Mouse (Mus musculus) layer of hippocampus, adult 18-20 months (tissue): Measurements from ENCODE around the gene Gramd4. TPM values are rescaled to one million over a fixed set of nuclear protein-coding genes. Genes with fewer than 3 reads are reported as not detected.
"Not testable (repeated sequence)": the region's sequence is repeated elsewhere in the genome, so short reads cannot be mapped to it uniquely, and the experiment has no call there.

ENCODE experiments used
- DNase-seq, 2 experiments: peaks; one replicate each; pipeline ENCODE4 v3.0.0; 2022; ENCODE audit warnings: low spot score in 2 of 2
- total RNA-seq, 2 experiments: library from RNA; stranded (reverse); gene quantifications; 2 replicates each; pipeline ENCODE4 v1.2.3; 2021

Gene Gramd4
- total RNA-seq, 2 experiments from 2014 or later: 30.7 to 34.5 TPM

DNA sequence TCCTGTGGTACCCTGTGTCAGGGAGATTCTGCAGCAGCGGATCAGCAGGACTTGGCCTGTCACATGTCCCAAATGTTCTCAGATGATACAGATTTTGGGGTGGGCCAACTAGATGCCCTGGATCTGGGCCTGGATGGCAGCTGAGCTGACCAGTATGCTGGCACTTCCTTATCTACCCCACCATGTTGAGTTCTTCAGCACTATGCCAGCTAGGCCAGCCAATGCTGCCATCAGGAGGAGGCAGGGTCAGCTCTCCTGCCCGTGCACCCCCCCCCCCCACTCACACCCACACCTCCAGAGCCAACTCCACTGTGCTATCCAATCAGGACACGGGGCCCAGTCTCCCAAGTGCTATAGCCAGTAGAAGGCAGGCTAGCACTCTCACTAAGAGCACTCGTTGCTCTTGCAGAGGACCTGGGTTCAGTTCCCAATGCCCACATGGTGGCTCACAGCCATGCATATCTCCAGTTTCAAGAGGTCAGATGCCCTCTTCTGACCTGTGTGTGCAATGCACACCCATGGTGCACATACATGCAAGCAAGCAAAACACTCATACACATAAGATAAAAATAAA, 7.2 kb upstream of the Gramd4 start:
- DNase-seq: no peak

DNA sequence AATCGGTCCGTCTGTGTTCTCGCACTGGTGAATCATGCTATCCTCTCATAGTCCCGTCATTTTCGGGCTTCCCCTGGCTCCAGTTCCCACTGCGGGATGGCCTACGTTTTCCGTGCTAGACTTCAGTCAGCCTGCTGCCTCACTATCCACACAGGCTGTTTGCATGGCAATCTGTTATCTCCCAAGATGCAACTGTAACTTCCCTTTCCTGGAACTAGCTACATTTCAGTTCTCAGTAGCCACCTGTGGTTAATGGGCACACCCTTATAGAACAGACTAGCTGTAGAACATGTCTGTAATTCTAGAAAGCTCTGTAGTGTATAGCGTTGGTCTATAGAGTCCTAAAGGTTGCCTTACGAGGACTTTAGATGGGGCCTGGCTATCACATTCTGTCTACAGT, 6.3 kb upstream of the Gramd4 start:
- DNase-seq: peak in 1 of 2 experiments; percentile 53

DNA sequence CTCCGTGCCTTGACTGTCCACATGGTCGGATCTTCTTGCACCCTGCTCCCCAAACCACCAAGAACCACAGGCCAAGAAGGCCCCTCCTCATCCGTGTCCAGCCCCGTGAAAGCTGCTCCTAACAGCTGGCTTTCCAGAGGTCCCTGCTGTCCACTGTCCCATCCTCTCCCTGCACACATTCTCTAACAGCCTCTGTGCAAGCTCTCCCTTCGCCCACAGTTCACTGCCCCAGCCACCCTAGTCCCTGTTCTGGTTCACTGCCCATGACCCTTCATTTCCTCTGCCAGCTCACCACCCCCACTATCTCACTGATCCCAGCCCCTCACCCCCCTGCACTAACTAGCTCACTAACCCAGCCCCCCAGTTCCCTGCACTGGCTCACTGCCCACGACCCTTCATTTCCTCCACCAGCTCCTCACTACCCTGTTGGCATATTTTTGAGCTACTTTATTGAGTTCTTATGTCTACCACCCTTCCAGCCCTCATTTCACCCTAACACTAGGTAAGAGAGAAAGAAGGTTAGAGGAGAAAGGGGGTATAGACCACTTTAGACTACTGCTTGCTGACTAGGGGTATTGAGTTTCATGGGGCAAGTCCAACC, 5.5 kb upstream of the Gramd4 start:
- no peak for DNase-seq

DNA sequence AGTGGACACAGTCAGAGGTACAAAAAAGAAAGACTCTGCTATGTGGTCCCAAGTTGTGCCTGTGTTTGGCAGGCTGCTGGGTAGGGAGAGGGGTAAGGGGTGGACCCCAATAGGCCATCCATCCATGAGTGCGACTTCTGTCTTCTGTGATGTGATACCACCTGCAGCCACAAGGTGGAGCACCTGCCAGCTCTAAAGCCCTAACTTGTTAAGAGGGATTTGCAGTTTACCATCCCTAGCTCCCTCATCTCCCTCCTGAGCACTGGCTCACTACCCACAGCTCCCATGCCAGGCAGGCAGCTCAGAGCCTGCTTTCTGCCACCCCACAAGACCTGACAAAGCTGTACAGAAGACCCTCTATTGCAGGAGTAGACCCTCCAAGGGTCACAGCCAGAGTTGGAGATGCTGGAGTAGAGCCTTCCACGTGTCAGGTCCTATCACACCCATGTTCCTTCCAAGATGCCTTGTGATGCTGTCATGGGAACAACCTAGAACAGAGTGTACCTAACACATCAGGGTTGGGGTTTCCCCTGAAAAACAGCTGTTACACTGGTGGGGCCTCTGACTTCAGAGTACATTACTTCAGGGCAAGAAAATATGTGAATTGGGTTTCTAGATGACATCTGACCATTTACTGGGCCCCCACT, 3.5 kb upstream of the Gramd4 start:
- peak; percentile 50 to 90 for DNase-seq

DNA sequence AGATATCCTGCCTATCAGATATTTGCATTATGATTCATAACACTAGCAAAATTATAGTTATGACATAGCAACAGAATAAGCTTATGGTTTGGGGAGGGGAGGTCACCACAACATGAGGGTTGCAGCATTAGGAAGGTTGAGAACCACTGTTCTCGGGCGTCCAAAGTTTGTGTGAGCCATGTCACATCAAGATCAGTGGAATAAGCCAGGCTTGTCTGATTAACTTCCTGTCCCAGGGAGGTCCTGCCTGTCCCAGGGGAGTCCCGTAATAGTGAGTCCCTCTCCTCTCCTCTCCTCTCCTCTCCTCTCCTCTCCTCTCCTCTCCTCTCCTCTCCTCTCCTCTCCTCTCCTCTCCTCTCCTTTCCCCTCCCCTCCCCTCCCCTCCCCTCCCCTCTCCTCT, 2.6 kb upstream of the Gramd4 start:
- DNase-seq: not testable (repeated sequence)

DNA sequence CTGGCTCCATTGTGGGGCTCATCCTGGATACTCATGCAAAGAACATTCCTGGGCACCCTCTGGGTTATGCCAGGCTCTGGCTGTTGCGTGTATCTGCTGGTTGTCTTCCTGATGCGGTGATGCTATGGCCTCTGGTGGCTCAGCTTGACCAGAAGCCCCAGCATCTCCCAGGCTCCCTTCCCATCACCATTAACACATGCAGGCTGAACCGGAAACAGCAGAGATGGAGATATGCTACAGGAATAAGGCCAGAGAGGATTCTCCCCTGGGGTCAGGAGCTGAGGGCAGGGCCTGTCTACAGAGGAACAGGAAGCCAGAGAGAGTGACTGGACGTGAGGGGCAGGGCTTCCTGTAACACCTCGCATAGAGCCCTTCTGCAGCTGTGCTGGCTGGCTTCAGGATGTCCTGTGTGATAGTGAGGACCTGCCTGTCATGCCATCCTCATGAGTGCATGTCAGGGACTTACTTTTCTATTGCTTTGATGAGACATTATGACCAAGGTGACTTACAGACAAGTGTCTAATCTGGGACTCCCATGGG, 1.2 kb upstream of the Gramd4 start:
- no peak for DNase-seq

DNA sequence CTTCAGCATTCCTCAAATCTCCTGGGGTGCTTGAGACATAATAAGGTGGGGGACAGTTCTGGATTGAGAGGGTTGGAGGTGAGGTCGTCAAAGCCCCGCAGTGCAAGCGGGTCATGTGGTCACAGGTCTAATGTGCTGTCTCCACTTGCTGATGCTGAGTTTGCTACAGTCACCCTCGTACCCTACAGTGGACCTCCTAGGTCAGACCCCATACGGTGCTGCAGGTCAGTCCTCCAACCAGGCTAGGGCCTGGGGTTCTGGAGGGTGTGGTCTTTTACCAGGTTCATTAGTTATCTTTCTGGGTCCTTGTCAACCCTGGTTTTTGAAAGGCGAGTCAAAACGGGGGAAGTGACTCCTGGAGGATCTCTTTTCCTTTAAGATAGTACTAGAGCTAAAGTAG, 413 bp downstream of the Gramd4 start:
- DNase-seq: no peak

DNA sequence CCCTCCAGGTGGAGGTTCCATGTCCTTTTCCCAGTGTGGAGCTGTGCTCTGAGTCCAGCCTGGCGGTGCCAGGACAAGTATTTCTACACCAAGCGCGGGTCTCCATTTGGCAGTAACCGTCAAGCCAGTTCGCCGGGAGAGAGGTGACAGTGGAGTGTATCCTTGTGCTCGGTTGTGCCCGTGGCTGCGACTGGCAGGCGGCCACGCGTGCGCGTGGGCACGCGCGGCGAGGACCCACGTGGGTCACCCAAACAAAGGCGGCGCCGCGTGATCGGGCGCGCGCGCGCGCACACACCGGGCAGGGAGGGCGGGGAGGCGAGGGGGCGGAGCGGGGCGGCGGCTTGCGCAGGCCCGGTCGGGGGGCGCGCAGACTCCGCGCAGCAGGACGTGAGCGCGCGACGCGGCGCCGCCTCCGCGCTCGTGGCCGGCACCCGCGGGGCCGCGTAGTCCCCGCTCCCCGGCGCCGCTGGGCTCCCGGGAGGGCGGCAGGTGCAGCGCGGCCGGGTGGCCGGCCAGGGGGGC, 960 bp downstream of the Gramd4 start:
- DNase-seq: peak; percentile 74 to 91

DNA sequence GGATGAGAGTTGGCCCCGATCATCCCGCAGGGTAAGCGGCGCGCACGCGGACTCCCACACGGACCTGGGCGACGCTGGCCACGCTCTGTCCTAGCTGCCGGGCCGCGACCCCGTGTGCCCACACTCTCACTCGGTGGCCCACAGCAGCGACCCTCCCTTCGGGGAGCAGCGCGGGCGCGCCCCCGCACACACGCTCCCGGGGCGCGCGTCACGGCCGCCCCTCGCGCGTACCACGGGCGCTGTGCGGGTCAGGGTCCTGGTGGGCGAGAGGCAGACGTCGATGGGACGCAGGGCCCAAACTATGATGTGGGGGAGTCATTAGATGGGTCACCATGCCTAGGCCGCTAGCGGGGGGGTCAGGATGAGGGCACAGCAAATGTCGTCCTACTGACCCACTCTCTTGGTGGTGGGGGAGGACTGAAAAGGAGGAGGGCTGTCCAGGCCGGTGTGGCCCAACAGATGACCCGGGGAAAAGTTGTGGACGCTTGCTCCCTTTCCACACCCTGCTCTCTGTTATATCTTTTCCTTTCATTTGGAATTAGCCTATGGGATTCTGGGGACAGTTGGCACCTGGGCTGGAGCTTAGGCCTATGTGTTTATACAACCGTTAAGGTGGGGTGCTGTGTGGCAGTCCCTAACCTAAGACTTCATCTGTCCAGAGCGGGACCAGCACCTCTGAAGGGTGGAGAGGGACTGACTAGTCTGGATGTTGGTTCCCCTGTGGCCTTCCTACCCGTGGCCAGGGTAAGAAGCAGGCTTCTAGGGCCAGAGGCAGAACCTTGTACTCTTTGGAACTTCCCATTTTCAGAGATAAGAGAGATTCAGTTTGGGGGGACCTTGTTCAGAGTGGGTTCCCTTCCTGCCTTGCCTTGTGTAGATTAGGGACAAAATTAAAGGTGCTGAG, 1.7 kb downstream of the Gramd4 start:
- no peak for DNase-seq

DNA sequence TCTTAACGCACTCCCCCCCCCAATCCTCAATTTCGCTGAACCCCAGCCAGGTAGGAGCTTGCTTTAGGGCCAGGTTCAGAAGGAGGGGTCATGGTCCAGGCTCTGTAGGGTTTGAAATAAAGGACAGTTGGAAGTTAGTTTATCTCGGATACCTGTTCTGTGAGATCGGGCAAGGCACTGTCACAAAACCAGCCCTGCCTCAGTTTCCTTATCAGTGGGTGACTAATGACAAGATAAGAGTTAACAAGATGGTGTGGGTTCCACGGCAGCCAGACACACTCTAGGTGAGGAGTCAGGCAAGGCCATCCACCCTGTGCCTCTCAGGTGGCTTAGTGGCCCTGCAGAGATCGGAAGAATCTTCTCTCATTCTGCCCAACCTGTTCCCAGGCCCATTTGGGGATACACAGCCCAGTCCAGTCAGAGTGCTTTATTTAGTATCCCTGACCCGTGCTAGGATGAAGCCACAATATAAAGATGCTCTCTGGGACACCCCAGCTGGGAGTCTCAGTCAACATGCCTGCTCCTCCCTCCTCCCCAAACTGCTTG, 2.4 kb downstream of the Gramd4 start:
- DNase-seq: no peak

DNA sequence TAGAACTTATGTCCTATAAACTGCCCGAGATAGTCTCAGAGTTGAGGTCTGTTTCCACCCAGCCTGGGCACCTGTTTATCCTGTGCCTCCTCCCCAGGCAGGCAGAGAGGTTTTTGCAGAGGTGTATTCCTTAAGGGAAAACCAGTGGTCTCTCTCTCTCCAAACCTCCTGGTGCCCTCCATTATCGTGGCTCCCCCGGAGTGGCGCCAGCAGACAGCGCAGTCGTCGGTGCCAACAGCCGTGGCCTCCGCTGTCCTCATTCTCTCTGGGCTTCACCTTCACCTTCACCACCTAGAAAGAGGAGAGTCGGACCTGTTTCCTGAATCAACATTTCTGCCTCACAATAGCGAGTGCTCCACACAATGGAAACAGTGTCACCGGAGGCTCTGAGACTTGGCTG, 3.1 kb downstream of the Gramd4 start:
- no peak for DNase-seq

DNA sequence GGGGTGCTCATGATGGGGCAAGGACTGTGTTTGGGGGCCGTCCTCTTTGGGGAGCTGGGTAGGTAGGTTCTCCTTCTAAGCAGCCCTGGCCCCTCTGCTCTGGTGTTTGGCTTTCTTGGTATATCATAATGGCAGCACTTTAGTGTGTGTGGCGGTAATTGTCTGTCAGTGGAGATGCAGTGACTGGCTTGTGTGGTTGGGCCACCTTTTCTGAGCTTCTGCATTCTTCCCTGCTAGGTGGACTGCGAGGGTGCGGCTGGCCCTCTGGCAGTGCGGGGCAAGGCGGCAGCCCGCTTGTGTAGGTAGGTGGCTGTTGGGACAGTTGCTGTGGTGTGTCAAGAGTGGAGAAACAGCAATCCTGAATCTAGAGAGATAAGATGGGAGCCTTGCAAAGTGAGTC, 3.7 kb downstream of the Gramd4 start:
- DNase-seq: no peak

DNA sequence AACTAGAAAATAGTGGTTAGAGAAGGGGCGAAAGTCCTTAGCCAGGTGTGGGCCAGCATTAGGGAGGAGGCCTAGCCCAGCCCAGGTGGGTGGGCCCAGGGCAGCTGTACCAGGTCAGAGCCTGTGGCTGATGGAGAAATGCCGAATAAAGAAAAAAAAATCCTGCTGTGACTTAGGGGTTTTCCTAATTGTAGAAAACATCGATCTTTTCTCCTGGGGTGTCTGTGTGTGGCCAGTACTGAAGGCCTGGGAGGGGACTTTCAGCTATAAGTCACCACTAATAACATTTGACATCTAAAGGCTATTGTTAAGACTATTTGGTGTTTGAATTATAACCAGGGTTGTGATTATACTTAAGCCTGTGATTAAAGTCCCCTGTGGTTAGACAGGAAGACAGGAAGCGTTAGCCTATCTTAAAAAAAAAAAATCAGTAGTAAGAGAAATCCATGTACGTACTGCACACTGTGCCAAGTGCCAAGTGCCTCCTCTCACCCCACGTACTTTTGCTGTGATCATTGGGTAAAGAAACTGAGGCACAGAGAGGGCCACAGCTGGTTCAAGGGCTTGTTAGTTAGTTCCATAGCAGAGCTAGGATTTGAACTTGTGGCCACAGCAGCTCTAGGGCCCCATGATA, 4.5 kb downstream of the Gramd4 start:
- DNase-seq: no peak

DNA sequence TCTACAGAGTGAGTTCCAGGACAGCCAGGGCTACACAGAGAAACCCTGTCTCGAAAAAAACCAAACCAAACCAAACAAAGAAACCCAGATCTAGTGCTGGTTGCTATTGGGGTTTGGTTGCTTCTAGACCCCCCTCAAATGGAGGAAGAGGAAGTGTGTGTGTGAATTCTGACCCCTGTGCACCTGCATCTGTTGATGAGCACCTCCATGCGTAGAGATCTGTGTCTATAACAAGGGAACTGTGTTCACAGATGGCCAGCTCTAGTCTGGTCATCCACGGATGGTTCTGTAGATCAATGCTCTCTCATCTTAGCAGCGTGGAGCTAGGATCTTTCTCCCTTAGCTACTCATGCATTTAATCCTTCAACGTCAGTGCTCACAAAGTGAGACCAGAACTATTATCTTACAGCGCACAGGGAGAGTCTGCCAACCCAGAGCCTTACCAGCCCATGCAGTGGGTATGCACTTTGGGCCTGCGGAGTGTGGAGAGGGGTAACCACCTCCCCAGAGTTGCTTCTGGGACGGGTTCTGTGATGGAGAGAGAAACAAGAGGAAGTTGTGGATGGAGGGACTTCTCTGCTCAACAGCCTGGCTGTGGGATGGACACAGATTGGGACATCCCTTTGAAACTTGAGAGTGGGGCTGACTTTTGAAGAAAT, 6.8 kb downstream of the Gramd4 start:
- DNase-seq: no peak

DNA sequence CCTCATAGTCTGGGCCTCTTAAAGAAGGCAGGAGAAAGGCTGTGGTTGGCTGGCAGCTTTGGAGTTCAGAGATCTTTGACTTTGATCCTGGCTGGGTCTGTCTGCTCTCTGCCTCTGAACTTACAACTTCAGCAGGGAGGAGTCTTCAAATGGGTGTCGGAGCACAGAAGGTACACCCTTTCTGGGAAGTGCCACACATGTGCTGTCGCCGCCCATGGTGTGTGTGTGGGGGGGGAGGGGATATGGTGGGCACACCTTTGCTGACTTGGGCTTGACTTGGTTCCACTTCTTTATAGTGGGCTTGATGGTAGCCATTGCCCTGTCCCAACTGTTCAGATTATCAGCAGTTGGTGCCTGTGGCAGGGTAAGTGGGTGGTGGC, 7.3 kb downstream of the Gramd4 start:
- DNase-seq: no peak

DNA sequence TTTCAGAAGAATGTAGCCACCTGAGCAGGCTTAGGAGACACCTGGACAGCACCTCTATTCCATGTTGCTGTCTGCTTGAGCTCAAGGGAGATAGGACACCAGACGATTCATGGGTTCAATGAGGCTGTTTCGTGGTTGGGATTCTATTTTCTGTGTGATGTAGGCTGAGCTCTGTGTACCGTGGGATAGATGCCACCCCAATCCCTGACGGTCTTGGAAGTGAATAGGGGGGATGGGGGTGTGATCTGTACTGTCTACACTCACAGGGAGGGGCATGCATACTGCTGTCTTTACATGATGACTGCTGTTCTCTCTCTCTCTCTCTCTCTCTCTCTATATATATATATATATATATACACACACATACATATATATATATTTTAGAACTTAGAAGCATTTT, 7.9 kb downstream of the Gramd4 start:
- DNase-seq: no peak

DNA sequence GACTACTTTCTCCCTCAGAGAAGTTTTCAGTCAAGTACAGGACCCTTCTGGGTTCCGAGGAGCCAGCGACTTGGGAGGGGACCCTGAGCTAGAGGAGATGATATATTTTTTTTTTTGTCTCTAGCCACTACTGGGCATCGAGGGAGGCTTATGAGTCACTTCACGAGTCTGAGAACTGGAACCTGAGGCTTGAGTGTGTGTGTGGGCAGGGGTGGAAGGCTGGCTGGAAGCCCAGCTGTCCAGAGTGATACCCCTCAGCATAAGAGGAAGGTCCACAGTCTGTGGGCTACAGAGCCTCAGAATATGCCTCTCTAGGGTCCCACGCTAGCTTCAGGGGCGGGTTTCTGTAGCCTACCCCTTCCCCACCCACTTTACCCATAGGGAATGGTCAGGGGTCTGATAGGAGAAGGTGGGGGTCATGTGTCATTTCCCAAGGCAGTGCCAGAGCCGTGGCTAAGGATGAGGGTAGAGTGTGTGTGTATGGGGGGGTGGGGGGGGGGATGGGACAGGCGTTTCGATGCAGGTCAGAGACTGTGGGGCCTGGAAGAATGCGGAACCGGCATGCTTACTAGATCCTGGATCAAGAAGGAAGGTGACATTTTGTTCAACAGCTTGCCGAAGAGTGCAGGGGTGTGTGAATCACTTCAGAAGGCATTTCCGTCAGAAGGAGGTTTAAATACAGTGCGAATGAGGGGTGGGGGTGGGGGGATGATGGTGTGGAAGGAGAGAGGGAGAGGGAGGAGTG, 9.5 kb downstream of the Gramd4 start:
- peak in 1 of 2 experiments; percentile 42 for DNase-seq

DNA sequence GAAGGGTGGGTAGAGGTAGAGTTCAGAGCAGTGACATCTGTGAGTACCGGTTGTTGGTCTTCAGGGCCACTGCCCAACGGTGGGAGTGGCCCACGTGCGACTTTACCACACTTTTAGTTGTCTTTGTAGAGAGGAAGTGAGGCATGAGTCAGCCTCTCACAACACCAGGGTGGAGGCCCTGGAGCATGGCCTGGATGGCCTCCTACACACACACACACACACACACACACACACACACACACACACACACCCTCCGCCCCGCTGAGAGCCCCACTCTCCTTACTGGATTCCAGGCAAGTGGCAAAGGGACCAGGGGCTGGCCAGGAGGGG, 10.1 kb downstream of the Gramd4 start:
- peak in 1 of 2 experiments; percentile 29 for DNase-seq

DNA sequence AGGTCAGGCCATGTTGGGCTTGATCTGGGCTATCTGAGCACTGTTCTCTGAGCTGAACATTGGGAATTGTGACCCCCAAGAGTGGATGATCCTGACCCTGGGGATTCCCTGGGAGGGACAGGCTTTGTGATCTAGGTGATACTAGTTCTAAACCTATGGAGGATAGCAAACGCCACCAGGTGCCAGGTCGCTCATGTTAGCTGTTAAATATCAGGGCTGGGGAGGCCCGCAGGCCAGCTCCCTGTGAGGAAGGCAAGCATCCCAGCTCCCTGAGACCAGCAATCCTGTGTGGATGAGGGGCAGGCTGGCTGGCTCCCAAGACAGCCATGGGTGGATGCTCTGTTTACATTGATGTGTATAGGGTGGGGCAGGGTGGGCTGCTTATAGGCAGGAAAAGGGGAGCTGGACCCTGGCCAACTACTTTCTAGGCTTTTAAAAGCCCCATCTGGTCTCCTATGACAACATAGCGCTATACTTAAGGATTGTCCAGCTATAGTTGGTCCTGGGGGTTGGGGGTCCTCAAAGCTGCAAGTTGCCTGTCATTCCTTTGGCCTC, 10.5 kb downstream of the Gramd4 start:
- DNase-seq: no peak
